ENCODE assay signal across 12 mouse cellular contexts in the genomic region with DNA sequence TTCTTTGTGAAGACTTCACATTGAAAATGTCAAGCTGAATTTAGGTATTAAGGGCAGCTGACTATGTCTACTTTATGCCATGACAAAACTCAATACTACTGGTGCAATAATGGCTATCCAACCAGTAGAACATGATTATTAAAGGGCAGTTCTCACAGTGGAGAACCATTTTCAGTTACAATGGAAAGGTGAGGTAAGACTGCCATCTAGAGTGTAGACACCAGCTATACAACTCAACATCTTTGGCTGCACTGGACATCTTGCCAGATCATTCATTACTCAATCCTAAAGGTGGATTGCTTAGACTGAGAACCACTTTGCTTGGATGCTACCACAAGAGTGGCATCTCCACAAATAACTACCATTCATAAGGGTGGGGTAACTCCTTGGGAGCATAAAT. TPM values are rescaled to one million over a fixed set of nuclear protein-coding genes. Genes with fewer than 3 reads are reported as not detected.
DNase-seq lines count a peak whose midpoint lies in the region; TF ChIP-seq lines count a peak whose summit lies in the region.
"Had no signal": no experiment of that assay in that cellular context is flagged by ENCODE, and none has a peak within 500 bp of the region (broad histone marks: within the 10 kb centered on the region; RNA-seq: fewer than 3 reads in every experiment).

No protein-coding gene starts in this region.

- intact Hi-C loops in left cerebral cortex, adult 2 months (cut with DNase I), result loop anchor here (1.0 to 5.0 kb wide), 2 partner anchors 114 to 202 kb away; no protein-coding TSS in a partner anchor

- H3K36me3 ChIP-seq in heart, embryonic 10.5 days, result no peaks in the 10 kb centered on the region
- no peaks in the 10 kb centered on the region for H3K36me3 ChIP-seq in thymus, adult 2 months (ENCODE audit: control insufficient read depth, insufficient read depth, low read length)
- H3K36me3 ChIP-seq: stomach, embryonic 15.5 days had no signal

- no peak for TF ChIP-seq POLR2A in thymus, adult 2 months (IDR thresholded peaks at IDR 0.05; ENCODE audit: control insufficient read depth, extremely low read depth, insufficient read depth, low read length, poor library complexity)

- H3K27me3 ChIP-seq in heart, embryonic 10.5 days (ENCODE audit: insufficient read depth, poor library complexity, severe bottlenecking), result no peaks in the 10 kb centered on the region
- no peaks in the 10 kb centered on the region for H3K27me3 ChIP-seq in thymus, adult 2 months (ENCODE audit: control insufficient read depth, insufficient read depth, low read length)
- H3K27me3 ChIP-seq: forebrain, embryonic 13.5 days; stomach, embryonic 15.5 days had no signal

- no peak overlapping the region for H3K4me3 ChIP-seq in heart, embryonic 10.5 days
- no peak overlapping the region for H3K4me3 ChIP-seq in left cerebral cortex, adult 2 months
- no peak overlapping the region for H3K4me3 ChIP-seq in thymus, adult 2 months (ENCODE audit: control insufficient read depth, insufficient read depth, low read length)
- H3K4me3 ChIP-seq: forebrain, embryonic 13.5 days; stomach, embryonic 15.5 days had no signal

- peak; percentile 1 to 23 for DNase-seq in heart, adult 18-20 months
- no peak for DNase-seq in heart, embryonic 10.5 days (ENCODE audit: low spot score)
- DNase-seq in left cerebral cortex, adult 2 months (ENCODE audit: extremely low spot score in 1 of 2, low spot score in 2 of 2), result no peak
- no peak for DNase-seq in left cerebral cortex, adult 11 months (ENCODE audit: low spot score)
- peak; percentile 18 for DNase-seq in ZHBTc4 (ENCODE audit: low read depth, low spot score)
- peak; percentile 4 for DNase-seq in mesoderm, embryonic 11.5 days (ENCODE audit: low read depth, low spot score)
- DNase-seq in thymus, adult 2 months, result no peak
- no peak for DNase-seq in right cerebral cortex, postnatal 10 days (ENCODE audit: low spot score in 2 of 2)

- no peak overlapping the region for H3K27ac ChIP-seq in heart, embryonic 10.5 days
- H3K27ac ChIP-seq in left cerebral cortex, adult 2 months, result no peak overlapping the region
- no peak overlapping the region for H3K27ac ChIP-seq in thymus, adult 2 months (ENCODE audit: control insufficient read depth, insufficient read depth, low read length)
- H3K27ac ChIP-seq: forebrain, embryonic 13.5 days; stomach, embryonic 15.5 days had no signal

- peak; percentile 59 for TF ChIP-seq CTCF in left cerebral cortex, adult 2 months (IDR thresholded peaks at IDR 0.05)
- no peak for TF ChIP-seq CTCF in thymus, adult 2 months (IDR thresholded peaks at IDR 0.05; ENCODE audit: borderline replicate concordance, control insufficient read depth, extremely low read depth, insufficient read depth, low read length, poor library complexity)

- no peaks in the 10 kb centered on the region for H3K9me3 ChIP-seq in heart, embryonic 10.5 days
- H3K9me3 ChIP-seq: forebrain, embryonic 13.5 days; stomach, embryonic 15.5 days had no signal

- H3K4me1 ChIP-seq in heart, embryonic 10.5 days, result no peaks in the 10 kb centered on the region
- H3K4me1 ChIP-seq in thymus, adult 2 months (replicated peaks; ENCODE audit: control insufficient read depth, insufficient read depth, low read length), result no peaks in the 10 kb centered on the region
- H3K4me1 ChIP-seq: forebrain, embryonic 13.5 days; stomach, embryonic 15.5 days had no signal

RNA-seq across cellular contexts. Expression of gene Gpr143, which starts 37.3 kb away (rescaled TPM):
- total RNA-seq in heart, adult 18-20 months (2021), result under 1 TPM in 1 of 2 experiments, not detected in 1; 0.23 TPM
- 0.28 TPM in 1 of 2 replicates, not detected in the other for polyA plus RNA-seq in heart, embryonic 10.5 days (2016; fragmentation: Nextera tagmentation; extraction: Ambion mirVana)
- total RNA-seq in left cerebral cortex, adult 2 months (2021), result under 1 TPM in 1 of 2 experiments, not detected in 1; 0.28 TPM
- polyA plus RNA-seq in thymus, adult 2 months (2012; rRNA removed), result 0.11 TPM in 1 of 2 replicates, not detected in the other
- polyA plus RNA-seq: forebrain, embryonic 13.5 days; intestine, embryonic 16.5 days; neural tube, embryonic 11.5 days had no signal

RNA-seq across cellular contexts. Expression of gene Shroom2, which starts 49.7 kb away (rescaled TPM):
- 1 to 10 TPM; 3.3 to 4.6 TPM for total RNA-seq in heart, adult 18-20 months (2021)
- polyA plus RNA-seq in heart, embryonic 10.5 days (2016; fragmentation: Nextera tagmentation; extraction: Ambion mirVana), result 7.0 TPM in 2 replicates
- total RNA-seq in left cerebral cortex, adult 2 months (2021), result 100 to 1,000 TPM in 1 of 2 experiments, 10 to 100 TPM in 1; 96.7 to 104 TPM
- 1.3 and 1.5 TPM in 2 replicates for polyA plus RNA-seq in thymus, adult 2 months (2012; rRNA removed)

Comparison
In these comparisons a context has a peak if more than half of its experiments do, and no peak if none do; other contexts are left out.
1. DNase-seq: peak in heart, adult 18-20 months (2 of 2), ZHBTc4 (single experiment) and mesoderm, embryonic 11.5 days (single experiment); none in heart, embryonic 10.5 days (single experiment), left cerebral cortex, adult 2 months (0 of 2), left cerebral cortex, adult 11 months (single experiment), thymus, adult 2 months (single experiment) and right cerebral cortex, postnatal 10 days (0 of 2).
2. RNA of gene Shroom2, which starts 49.7 kb away (total RNA-seq): 96.7 to 104 TPM in left cerebral cortex, adult 2 months; 3.3 to 4.6 TPM in heart, adult 18-20 months; every median in the first group is over 10 times any median in the second.